In the genomic region with DNA sequence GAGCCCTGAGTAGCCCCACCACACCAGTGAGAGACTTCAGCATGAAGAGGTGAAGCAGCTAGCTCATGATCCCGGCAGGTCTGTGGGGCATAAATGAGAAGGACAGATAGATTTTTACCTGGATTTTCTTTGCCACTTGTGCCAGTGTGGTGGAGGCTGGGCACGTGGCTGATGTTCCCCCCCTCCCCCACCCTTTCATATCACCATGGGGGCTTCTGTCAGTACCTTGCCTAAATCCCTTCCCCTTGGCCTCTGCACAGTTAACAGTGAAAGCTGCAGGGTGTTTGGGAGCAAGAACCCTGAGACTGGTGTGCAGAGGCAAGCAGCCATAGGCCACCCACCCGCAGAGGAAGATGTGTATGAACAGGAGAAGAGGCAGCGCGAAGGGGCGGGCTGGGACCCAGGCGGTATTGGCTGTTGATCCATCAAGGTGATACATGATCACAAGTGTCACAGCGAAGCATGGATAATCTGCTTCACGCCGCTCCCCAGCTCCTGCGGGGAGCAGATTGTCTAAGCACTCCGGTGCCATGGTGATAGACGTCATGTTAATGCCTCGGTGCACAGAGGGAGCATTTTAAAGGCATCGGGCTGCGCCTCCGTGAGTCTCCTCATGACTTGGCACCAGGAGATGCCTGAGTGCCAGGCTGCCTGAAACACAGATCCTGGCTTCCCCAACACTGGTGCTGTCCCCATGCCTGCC, we compare ENCODE assay signal across 8 mouse cellular contexts. TPM values are rescaled to one million over a fixed set of nuclear protein-coding genes. Genes with fewer than 3 reads are reported as not detected.
DNase-seq lines count a peak whose midpoint lies in the region; ATAC-seq and TF ChIP-seq lines count a peak whose summit lies in the region.

No protein-coding gene starts in this region.

- no peaks in the 10 kb centered on the region for H3K9me3 ChIP-seq in E14TG2a.4 (ENCODE audit: low read length)
- no peaks in the 10 kb centered on the region for H3K9me3 ChIP-seq in embryonic facial prominence, embryonic 13.5 days
- H3K9me3 ChIP-seq in midbrain, embryonic 11.5 days (ENCODE audit: control insufficient read depth, low read length): no peaks in the 10 kb centered on the region

- H3K4me2 ChIP-seq in embryonic facial prominence, embryonic 13.5 days: peak overlapping the region; percentile 28
- H3K4me2 ChIP-seq in midbrain, embryonic 11.5 days: peak overlapping the region; percentile 23; the same call in 1 of the 2 replicates

- no peak overlapping the region for H3K9ac ChIP-seq in embryonic facial prominence, embryonic 13.5 days
- peak overlapping the region; percentile 13; the same call in 1 of the 2 replicates for H3K9ac ChIP-seq in midbrain, embryonic 11.5 days (ENCODE audit: low read length)

- peaks cover 45% of the 10 kb centered on the region for H3K27me3 ChIP-seq in E14TG2a.4 (ENCODE audit: insufficient read depth, low read length)
- peaks cover 20% of the 10 kb centered on the region for H3K27me3 ChIP-seq in embryonic facial prominence, embryonic 13.5 days
- peaks cover 13% of the 10 kb centered on the region; the same call in 1 of the 2 replicates for H3K27me3 ChIP-seq in midbrain, embryonic 11.5 days (ENCODE audit: control insufficient read depth, insufficient read depth, low read length)

- H3K4me3 ChIP-seq in E14TG2a.4 (replicated peaks; ENCODE audit: low read length): peak overlapping the region; percentile 56
- H3K4me3 ChIP-seq in embryonic facial prominence, embryonic 13.5 days: no peak overlapping the region
- H3K4me3 ChIP-seq in midbrain, embryonic 11.5 days (ENCODE audit: low read depth, low read length): no peak overlapping the region

- peaks cover 64% of the 10 kb centered on the region for H3K4me1 ChIP-seq in E14TG2a.4 (replicated peaks; ENCODE audit: low read depth, low read length)
- H3K4me1 ChIP-seq in embryonic facial prominence, embryonic 13.5 days: peaks cover 75% of the 10 kb centered on the region
- H3K4me1 ChIP-seq in midbrain, embryonic 11.5 days (ENCODE audit: control insufficient read depth, insufficient read depth, low read length): peaks cover 40% of the 10 kb centered on the region

- no peak for ATAC-seq in embryonic facial prominence, embryonic 13.5 days (ENCODE audit: insufficient number of reproducible peaks, insufficient read depth, low FRiP score, low TSS enrichment, low read depth)
- 0 out of 2 replicates have a peak, but pooled peaks have one; percentile 26 for ATAC-seq in midbrain, embryonic 11.5 days (ENCODE audit: low FRiP score)

- 17% methylated on average over 17 of the region's 17 CpGs for WGBS in embryonic facial prominence, embryonic 13.5 days
- 4% methylated on average over 17 of the region's 17 CpGs for WGBS in midbrain, embryonic 11.5 days

- H3K36me3 ChIP-seq in E14TG2a.4 (ENCODE audit: insufficient read depth, low read length): no peaks in the 10 kb centered on the region
- H3K36me3 ChIP-seq in embryonic facial prominence, embryonic 13.5 days: no peaks in the 10 kb centered on the region
- no peaks in the 10 kb centered on the region for H3K36me3 ChIP-seq in midbrain, embryonic 11.5 days (ENCODE audit: control insufficient read depth, insufficient read depth, low read length)

- H3K27ac ChIP-seq in embryonic facial prominence, embryonic 13.5 days: no peak overlapping the region
- H3K27ac ChIP-seq in midbrain, embryonic 11.5 days (ENCODE audit: low read depth, low read length): no peak overlapping the region

- peak; percentile 64 for DNase-seq in MN1 (ENCODE audit: low spot score)
- DNase-seq in layer of hippocampus, adult 18-20 months (ENCODE audit: low spot score in 2 of 2): peak; percentile 66 to 77
- DNase-seq in midbrain, embryonic 11.5 days (ENCODE audit: low spot score, missing footprints): peak; percentile 91
- no peak for DNase-seq in adrenal gland, postnatal 10 days
- DNase-seq in adrenal gland, adult 8-10 months: no peak
- DNase-seq in spleen, postnatal 14 days (ENCODE audit: low spot score in 2 of 2): no peak

- no peak for TF ChIP-seq CTCF in E14TG2a.4 (conservative IDR thresholded peaks at IDR 0.05; ENCODE audit: low read length)

RNA-seq across cellular contexts. Expression of a gene that starts 1.3 kb away (rescaled TPM):
- polyA plus RNA-seq in embryonic facial prominence, embryonic 13.5 days (2015; fragmentation: Nextera tagmentation; extraction: Ambion mirVana): 3.6 and 3.7 TPM in 2 replicates
- 1 to 10 TPM; 2.2 to 2.3 TPM for total RNA-seq in layer of hippocampus, adult 18-20 months (2021)
- polyA plus RNA-seq in midbrain, embryonic 11.5 days (2014; fragmentation: Nextera tagmentation; extraction: Ambion mirVana): 3.9 and 4.0 TPM in 2 replicates
- 1 to 10 TPM; 3.2 to 4.5 TPM for total RNA-seq in adrenal gland, postnatal 10 days (2021)
- 1 to 10 TPM; 2.5 to 4.6 (median 3.8) TPM for total RNA-seq in adrenal gland, adult 8-10 months (2022)

RNA-seq across cellular contexts. Expression of a gene that starts 46.8 kb away (rescaled TPM):
- 15.2 and 15.8 TPM in 2 replicates for polyA plus RNA-seq in embryonic facial prominence, embryonic 13.5 days (2015; fragmentation: Nextera tagmentation; extraction: Ambion mirVana)
- 100 to 1,000 TPM; 238 to 241 TPM for total RNA-seq in layer of hippocampus, adult 18-20 months (2021)
- polyA plus RNA-seq in midbrain, embryonic 11.5 days (2014; fragmentation: Nextera tagmentation; extraction: Ambion mirVana): 12.3 and 13.5 TPM in 2 replicates
- 10 to 100 TPM; 70.8 to 71.5 TPM for total RNA-seq in adrenal gland, postnatal 10 days (2021)
- total RNA-seq in adrenal gland, adult 8-10 months (2022): 100 to 1,000 TPM; 102 to 109 (median 106) TPM

RNA-seq across cellular contexts. Expression of a gene that starts 54.9 kb away (rescaled TPM):
- 60.9 and 68.9 TPM in 2 replicates for polyA plus RNA-seq in embryonic facial prominence, embryonic 13.5 days (2015; fragmentation: Nextera tagmentation; extraction: Ambion mirVana)
- total RNA-seq in layer of hippocampus, adult 18-20 months (2021): 10 to 100 TPM in 1 of 2 experiments, 1 to 10 TPM in 1; 8.5 to 10.6 TPM
- polyA plus RNA-seq in midbrain, embryonic 11.5 days (2014; fragmentation: Nextera tagmentation; extraction: Ambion mirVana): 46.9 and 47.0 TPM in 2 replicates
- 10 to 100 TPM; 71.2 to 89.2 TPM for total RNA-seq in adrenal gland, postnatal 10 days (2021)
- total RNA-seq in adrenal gland, adult 8-10 months (2022): 10 to 100 TPM; 42.1 to 73.7 (median 60.6) TPM

Comparison
In these comparisons a context has a peak if more than half of its experiments do, and no peak if none do; other contexts are left out.
1. DNase-seq: peak in MN1 (single experiment), layer of hippocampus, adult 18-20 months (2 of 2) and midbrain, embryonic 11.5 days (single experiment); none in adrenal gland, postnatal 10 days (single experiment), adrenal gland, adult 8-10 months (single experiment) and spleen, postnatal 14 days (0 of 2).